Mouse (Mus musculus): ENCODE measurements around the gene Gm43064. TPM values are rescaled to one million over a fixed set of nuclear protein-coding genes. Genes with fewer than 3 reads are reported as not detected.
"Not testable (repeated sequence)": the region's sequence is repeated elsewhere in the genome, so short reads cannot be mapped to it uniquely, and the experiment has no call there.

Gene Gm43064
- polyA plus RNA-seq, 1 experiment from 2014 or later: 0.35 TPM

DNA sequence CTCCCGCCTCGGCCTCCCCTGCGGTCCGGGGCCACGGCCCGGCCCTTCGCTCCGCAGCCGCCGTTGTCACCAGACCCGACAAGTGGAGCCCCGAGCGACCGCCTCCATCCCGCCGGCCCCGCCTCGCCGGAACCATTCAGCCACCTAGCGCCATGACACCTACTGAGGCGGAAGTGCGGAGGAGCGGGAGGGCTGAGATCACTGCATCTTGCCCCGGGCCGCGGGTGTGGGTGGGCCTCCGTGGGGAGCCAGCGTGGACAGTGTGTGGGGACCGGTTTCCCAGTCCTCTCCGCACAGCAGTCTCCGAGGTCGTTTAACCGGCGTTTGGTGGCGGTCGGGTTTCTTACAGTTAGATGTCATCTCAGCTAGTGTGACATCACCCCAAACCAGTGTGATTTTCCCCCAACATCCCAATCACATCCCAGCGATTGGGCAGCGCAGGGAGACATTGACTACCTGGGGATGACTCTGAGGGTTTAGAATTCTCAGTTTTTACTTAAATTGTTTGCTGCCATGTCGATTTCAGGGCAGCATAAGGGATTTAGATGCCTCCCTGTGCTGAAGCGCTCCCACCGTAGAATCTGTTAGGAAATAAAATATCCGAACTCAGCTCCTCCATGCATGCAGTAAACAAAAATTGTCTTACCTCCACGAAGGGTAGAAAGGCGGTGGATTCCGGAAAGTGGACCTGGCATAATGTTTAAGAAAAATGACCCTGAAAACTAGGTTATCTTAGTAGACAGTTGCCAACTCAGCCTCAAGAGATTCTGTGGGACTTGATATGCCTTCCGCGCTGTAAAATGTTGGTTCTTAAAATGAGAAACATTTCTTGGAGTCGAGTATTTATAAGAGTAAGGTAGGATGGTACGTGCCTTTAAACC lies 17.9 kb upstream of the Gm43064 start, which contains the start of gene Hipk1:
Hipk1 (minus strand) TSS at position 334 of the 881 bp plus-strand sequence.
- peaks cover 13% of the 10 kb centered on the region; the same call in 1 of the 2 replicates for H3K4me1 ChIP-seq (ENCODE audit: control insufficient read depth, insufficient read depth, low read length)
- WGBS: 9% methylated on average over 49 of the region's 49 CpGs
- peak; percentile 95 for ATAC-seq (ENCODE audit: insufficient number of reproducible peaks, insufficient read depth, low FRiP score, low read depth)

DNA sequence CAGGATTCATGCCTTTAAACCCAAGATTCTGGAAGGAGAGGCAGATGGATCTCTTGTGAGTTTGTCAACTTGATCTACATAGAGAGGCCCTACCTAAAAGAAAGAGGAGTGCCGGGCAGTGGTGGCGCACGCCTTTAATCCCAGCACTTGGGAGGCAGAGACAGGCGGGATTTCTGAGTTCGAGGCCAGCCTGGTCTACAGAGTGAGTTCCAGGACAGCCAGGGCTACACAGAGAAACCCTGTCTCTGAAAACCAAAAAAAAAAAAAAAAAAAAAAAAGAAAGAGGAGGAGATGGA lies 17.3 kb upstream of the Gm43064 start:
- H3K36me3 ChIP-seq (ENCODE audit: control insufficient read depth, insufficient read depth, low read length); H3K4me3 ChIP-seq (ENCODE audit: low read depth, low read length); ATAC-seq (ENCODE audit: insufficient number of reproducible peaks, insufficient read depth, low FRiP score, low read depth); H3K27ac ChIP-seq (ENCODE audit: low read length); H3K9me3 ChIP-seq (ENCODE audit: control insufficient read depth, low read depth, low read length); H3K27me3 ChIP-seq (ENCODE audit: control insufficient read depth, insufficient read depth, low read length); H3K9ac ChIP-seq (replicated peaks; ENCODE audit: low read depth, low read length): not testable (repeated sequence)
- peaks cover 13% of the 10 kb centered on the region; the same call in 1 of the 2 replicates for H3K4me1 ChIP-seq (ENCODE audit: control insufficient read depth, insufficient read depth, low read length)
- H3K4me2 ChIP-seq (replicated peaks; ENCODE audit: low read depth, low read length): peak overlapping the region; percentile 88; the same call in 1 of the 2 replicates
- 83% methylated on average over 5 of the region's 5 CpGs for WGBS

More for the DNA sequence above, 17.9 kb upstream of the Gm43064 start, which contains the start of gene Hipk1:
- peak within 1 kb of the TSS; percentile 88 for H3K4me2 ChIP-seq (replicated peaks; ENCODE audit: low read depth, low read length)
- no peaks in the 10 kb centered on the region for H3K27me3 ChIP-seq (ENCODE audit: control insufficient read depth, insufficient read depth, low read length)
- H3K9ac ChIP-seq (replicated peaks; ENCODE audit: low read depth, low read length): peak within 1 kb of the TSS; percentile 98
- no peaks in the 10 kb centered on the region for H3K9me3 ChIP-seq (ENCODE audit: control insufficient read depth, low read depth, low read length)
- H3K27ac ChIP-seq (ENCODE audit: low read length): peak within 1 kb of the TSS; percentile 82
- no peaks in the 10 kb centered on the region for H3K36me3 ChIP-seq (ENCODE audit: control insufficient read depth, insufficient read depth, low read length)
- peak within 1 kb of the TSS; percentile 94 for H3K4me3 ChIP-seq (ENCODE audit: low read depth, low read length)

DNA sequence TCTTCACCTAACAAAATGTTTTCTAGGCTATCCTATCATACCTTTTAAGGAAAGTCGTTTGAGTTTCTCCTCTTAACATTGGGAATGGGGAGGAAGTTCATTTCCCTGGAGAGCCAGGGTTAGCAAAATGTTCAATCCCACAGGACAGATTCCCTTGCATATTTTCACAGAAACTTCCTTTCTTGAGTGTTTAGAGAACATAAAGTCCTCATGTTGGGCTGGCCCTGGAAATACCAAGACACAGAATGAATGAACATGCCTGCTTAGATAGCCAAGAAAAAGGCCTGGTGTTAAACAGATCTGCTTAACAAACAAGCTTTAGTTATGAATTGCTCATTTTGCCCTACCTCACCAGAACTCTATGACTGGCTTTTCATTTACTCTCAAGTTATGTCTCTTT lies 16.8 kb upstream of the Gm43064 start:
- 70% methylated on average over 1 of the region's 1 CpGs for WGBS
- Histone ChIP-seq H3K9me3 (ENCODE audit: control insufficient read depth, low read depth, low read length) (no peaks in the 10 kb centered on the region), H3K9ac (replicated peaks; ENCODE audit: low read depth, low read length) (no peak overlapping the region), H3K27ac (ENCODE audit: low read length) (no peak overlapping the region), H3K36me3 (ENCODE audit: control insufficient read depth, insufficient read depth, low read length) (no peaks in the 10 kb centered on the region), H3K4me3 (ENCODE audit: low read depth, low read length) (no peak overlapping the region), H3K27me3 (ENCODE audit: control insufficient read depth, insufficient read depth, low read length) (no peaks in the 10 kb centered on the region), H3K4me2 (replicated peaks; ENCODE audit: low read depth, low read length) (no peak overlapping the region), H3K4me1 (ENCODE audit: control insufficient read depth, insufficient read depth, low read length) (peaks cover 13% of the 10 kb centered on the region; the same call in 1 of the 2 replicates)
- ATAC-seq (ENCODE audit: insufficient number of reproducible peaks, insufficient read depth, low FRiP score, low read depth): no peak

DNA sequence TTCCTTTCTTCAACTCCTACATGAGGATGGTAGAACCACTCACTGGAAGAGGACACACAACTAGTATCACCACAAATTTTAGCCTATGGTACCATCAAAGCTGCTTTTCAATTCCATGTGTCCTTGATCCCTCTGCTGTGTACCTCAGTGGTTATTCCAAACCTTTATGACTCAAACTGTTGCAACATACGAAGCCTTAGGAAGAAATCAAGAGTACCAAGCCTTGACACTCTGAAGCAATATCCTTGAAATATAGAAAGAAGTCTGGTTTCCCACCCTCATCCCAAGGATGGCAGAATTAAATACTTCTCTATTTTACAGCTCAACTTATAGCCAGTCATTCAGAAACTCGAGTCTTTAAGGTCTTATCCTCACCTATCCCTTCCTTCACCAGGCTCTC lies 13.0 kb upstream of the Gm43064 start:
- Histone ChIP-seq H3K9ac (replicated peaks; ENCODE audit: low read depth, low read length) (no peak overlapping the region), H3K27ac (ENCODE audit: low read length) (no peak overlapping the region), H3K9me3 (ENCODE audit: control insufficient read depth, low read depth, low read length) (no peaks in the 10 kb centered on the region), H3K4me2 (replicated peaks; ENCODE audit: low read depth, low read length) (no peak overlapping the region), H3K4me1 (ENCODE audit: control insufficient read depth, insufficient read depth, low read length) (no peaks in the 10 kb centered on the region), H3K36me3 (ENCODE audit: control insufficient read depth, insufficient read depth, low read length) (no peaks in the 10 kb centered on the region; the same call in 1 of the 2 replicates), H3K4me3 (ENCODE audit: low read depth, low read length) (no peak overlapping the region), H3K27me3 (ENCODE audit: control insufficient read depth, insufficient read depth, low read length) (no peaks in the 10 kb centered on the region)
- WGBS: 63% methylated on average over 2 of the region's 2 CpGs
- no peak for ATAC-seq (ENCODE audit: insufficient number of reproducible peaks, insufficient read depth, low FRiP score, low read depth)

DNA sequence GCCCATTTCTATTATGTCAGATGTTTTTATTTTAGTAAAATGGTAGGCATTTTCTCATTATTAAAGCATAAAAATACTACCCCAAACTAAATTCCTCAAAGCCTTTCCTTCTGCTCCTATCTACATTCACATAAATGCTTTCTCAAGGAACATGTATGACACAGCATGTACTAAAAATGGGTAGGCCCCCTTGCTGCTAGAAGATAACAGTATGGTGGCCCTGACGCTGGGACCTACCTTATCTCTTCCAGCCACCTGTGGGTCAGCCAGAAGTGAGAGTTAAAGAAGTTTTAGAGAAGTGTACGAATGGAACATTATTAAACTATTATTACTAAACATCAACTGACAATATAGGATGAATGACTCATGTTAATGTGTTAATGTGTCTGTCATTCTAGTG lies 9.9 kb upstream of the Gm43064 start:
- Histone ChIP-seq H3K27me3 (ENCODE audit: control insufficient read depth, insufficient read depth, low read length) (no peaks in the 10 kb centered on the region), H3K4me3 (ENCODE audit: low read depth, low read length) (no peak overlapping the region), H3K9me3 (ENCODE audit: control insufficient read depth, low read depth, low read length) (no peaks in the 10 kb centered on the region), H3K9ac (replicated peaks; ENCODE audit: low read depth, low read length) (no peak overlapping the region), H3K36me3 (ENCODE audit: control insufficient read depth, insufficient read depth, low read length) (peaks cover 19% of the 10 kb centered on the region), H3K27ac (ENCODE audit: low read length) (no peak overlapping the region), H3K4me2 (replicated peaks; ENCODE audit: low read depth, low read length) (no peak overlapping the region), H3K4me1 (ENCODE audit: control insufficient read depth, insufficient read depth, low read length) (no peaks in the 10 kb centered on the region)
- 0 out of 2 replicates have a peak, but pooled peaks have one; percentile 58 for ATAC-seq (ENCODE audit: insufficient number of reproducible peaks, insufficient read depth, low FRiP score, low read depth)
- 76% methylated on average over 2 of the region's 2 CpGs for WGBS

DNA sequence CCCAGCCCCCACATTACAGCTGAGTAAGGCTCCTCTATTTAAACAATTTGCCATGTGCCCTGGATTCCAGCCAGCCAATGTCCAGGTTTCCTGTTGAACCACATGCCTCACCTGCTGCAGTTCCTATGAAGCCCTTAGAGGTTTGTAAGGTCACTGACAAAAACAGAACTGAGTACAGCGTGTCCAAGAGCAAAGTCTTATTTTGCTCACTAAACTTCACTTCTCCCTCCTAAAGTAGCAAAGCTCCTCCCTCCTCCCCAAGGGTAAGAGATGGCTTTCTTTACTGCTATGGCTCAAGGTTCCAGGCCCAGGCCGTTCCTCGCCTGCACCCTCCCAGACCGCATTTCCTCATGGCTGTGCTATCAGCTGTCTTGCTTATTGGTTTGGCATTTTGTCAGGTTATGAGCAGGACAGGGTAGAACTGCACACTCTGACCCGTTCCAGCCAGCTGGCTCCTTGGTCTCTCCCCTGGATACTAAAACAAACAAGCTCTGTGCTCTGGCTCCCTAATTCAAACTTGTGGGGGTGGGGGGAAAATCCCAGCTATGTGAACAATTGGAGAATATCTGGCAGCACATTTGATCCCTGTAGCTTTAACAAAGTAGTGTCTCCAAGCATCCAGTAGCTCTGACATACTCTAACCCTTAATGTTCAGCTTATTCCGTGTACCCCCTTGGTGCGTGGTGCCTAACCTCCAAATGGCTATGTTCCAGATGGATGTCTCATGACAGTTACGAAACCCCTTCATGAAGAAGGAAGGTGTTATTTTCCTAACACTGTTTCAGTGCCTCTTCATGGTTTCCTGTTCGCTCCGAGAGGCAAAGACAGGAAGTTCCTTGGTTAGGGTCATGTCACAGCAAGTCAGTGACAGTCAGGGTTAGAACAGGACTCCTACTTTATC lies 7.5 kb upstream of the Gm43064 start:
- Histone ChIP-seq H3K4me1 (ENCODE audit: control insufficient read depth, insufficient read depth, low read length) (no peaks in the 10 kb centered on the region), H3K9ac (replicated peaks; ENCODE audit: low read depth, low read length) (no peak overlapping the region), H3K4me3 (ENCODE audit: low read depth, low read length) (no peak overlapping the region), H3K27me3 (ENCODE audit: control insufficient read depth, insufficient read depth, low read length) (no peaks in the 10 kb centered on the region), H3K36me3 (ENCODE audit: control insufficient read depth, insufficient read depth, low read length) (peaks cover 27% of the 10 kb centered on the region), H3K9me3 (ENCODE audit: control insufficient read depth, low read depth, low read length) (no peaks in the 10 kb centered on the region), H3K4me2 (replicated peaks; ENCODE audit: low read depth, low read length) (no peak overlapping the region), H3K27ac (ENCODE audit: low read length) (peak overlapping the region; percentile 44; the same call in 1 of the 2 replicates)
- 62% methylated on average over 10 of the region's 10 CpGs for WGBS
- peak; percentile 72; the same call in 1 of the 2 replicates for ATAC-seq (ENCODE audit: insufficient number of reproducible peaks, insufficient read depth, low FRiP score, low read depth)

DNA sequence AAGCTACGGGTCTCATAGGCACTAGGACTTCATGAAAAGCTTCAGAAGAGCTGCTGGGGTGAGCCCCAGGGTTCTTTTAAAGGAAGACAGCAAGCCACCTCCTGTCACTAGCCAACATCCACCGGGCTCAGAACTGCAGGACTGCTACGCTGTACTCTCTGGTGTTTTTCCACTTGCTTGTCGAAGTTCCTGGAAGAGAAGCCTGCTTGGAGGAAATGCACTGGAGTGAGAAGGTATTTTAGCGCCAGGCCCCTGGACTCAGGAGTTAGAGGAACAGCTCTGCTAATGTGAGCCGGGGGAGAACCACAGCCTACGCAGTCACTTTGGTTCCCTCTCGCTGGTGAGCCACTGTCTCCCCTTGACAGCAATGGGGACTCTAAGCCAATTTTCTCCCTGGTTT lies 6.5 kb upstream of the Gm43064 start:
- H3K4me1 ChIP-seq (ENCODE audit: control insufficient read depth, insufficient read depth, low read length): no peaks in the 10 kb centered on the region; the same call in 1 of the 2 replicates
- H3K27me3 ChIP-seq (ENCODE audit: control insufficient read depth, insufficient read depth, low read length): no peaks in the 10 kb centered on the region
- no peaks in the 10 kb centered on the region for H3K9me3 ChIP-seq (ENCODE audit: control insufficient read depth, low read depth, low read length)
- peaks cover 27% of the 10 kb centered on the region for H3K36me3 ChIP-seq (ENCODE audit: control insufficient read depth, insufficient read depth, low read length)
- no peak overlapping the region for H3K4me3 ChIP-seq (ENCODE audit: low read depth, low read length)
- no peak overlapping the region for H3K9ac ChIP-seq (replicated peaks; ENCODE audit: low read depth, low read length)
- no peak overlapping the region for H3K27ac ChIP-seq (ENCODE audit: low read length)
- ATAC-seq (ENCODE audit: insufficient number of reproducible peaks, insufficient read depth, low FRiP score, low read depth): no peak
- H3K4me2 ChIP-seq (replicated peaks; ENCODE audit: low read depth, low read length): no peak overlapping the region
- WGBS: 83% methylated on average over 8 of the region's 8 CpGs

DNA sequence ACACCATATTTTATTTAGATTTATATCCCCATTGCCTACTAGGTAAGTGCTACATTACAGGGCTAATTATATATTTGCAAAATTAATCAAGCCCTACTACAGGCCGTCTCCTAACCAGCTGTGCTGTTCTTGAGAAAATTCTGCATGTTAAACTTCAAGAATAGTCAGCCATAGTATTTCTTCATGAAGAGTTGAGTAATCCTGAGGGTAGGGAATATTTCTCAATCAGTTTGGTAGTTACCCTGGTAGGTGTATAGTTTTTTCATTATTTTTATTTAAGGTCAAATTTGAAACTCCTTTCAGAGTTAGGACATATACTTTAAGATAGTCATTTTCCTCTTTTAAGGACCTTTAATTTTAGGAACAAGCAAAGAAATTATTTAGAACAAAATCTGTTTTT lies 3.7 kb upstream of the Gm43064 start:
- whole genome bisulfite sequencing: 85% methylated on average over 1 of the region's 1 CpGs
- Histone ChIP-seq H3K4me3 (ENCODE audit: low read depth, low read length) (no peak overlapping the region), H3K9me3 (ENCODE audit: control insufficient read depth, low read depth, low read length) (no peaks in the 10 kb centered on the region), H3K27ac (ENCODE audit: low read length) (no peak overlapping the region), H3K9ac (replicated peaks; ENCODE audit: low read depth, low read length) (no peak overlapping the region), H3K36me3 (ENCODE audit: control insufficient read depth, insufficient read depth, low read length) (peaks cover 27% of the 10 kb centered on the region), H3K4me2 (replicated peaks; ENCODE audit: low read depth, low read length) (no peak overlapping the region), H3K27me3 (ENCODE audit: control insufficient read depth, insufficient read depth, low read length) (no peaks in the 10 kb centered on the region), H3K4me1 (ENCODE audit: control insufficient read depth, insufficient read depth, low read length) (peaks cover 3% of the 10 kb centered on the region; the same call in 1 of the 2 replicates)
- no peak for ATAC-seq (ENCODE audit: insufficient number of reproducible peaks, insufficient read depth, low FRiP score, low read depth)

Measured in stomach, embryonic 14.5 days (tissue).